Mouse (Mus musculus) C2C12 (cell line): ENCODE results near the gene Ssh3. TPM values are rescaled to one million over a fixed set of nuclear protein-coding genes. Genes with fewer than 3 reads are reported as not detected.
"Not testable (repeated sequence)": the region's sequence is repeated elsewhere in the genome, so short reads cannot be mapped to it uniquely, and the experiment has no call there.

ENCODE experiments used
- H3K27me3 ChIP-seq: one replicate; pipeline ENCODE4 v1.6.1; 2011; ENCODE audit not compliant: control insufficient read depth, insufficient read depth, insufficient read length
- H3K36me3 ChIP-seq: one replicate; pipeline ENCODE4 v1.6.1; 2011; ENCODE audit not compliant: control insufficient read depth, insufficient read depth
- H3K4me3 ChIP-seq: one replicate; pipeline ENCODE4 v1.5.1; 2011; ENCODE audit warnings: mild to moderate bottlenecking, control low read depth; ENCODE audit not compliant: poor library complexity, insufficient read depth, severe bottlenecking
- H3K79me2 ChIP-seq: one replicate; pipeline ENCODE4 v1.6.1; 2011; ENCODE audit not compliant: control insufficient read depth, insufficient read depth
- H3K79me3 ChIP-seq: one replicate; pipeline ENCODE4 v1.6.1; 2011; ENCODE audit warnings: low read depth, control low read depth
- H3ac ChIP-seq: one replicate; pipeline ENCODE3; 2011; ENCODE audit warnings: low read depth; ENCODE audit not compliant: control insufficient read depth, insufficient read length
- CEBPB ChIP-seq: IDR thresholded peaks from one replicate; pipeline ENCODE4 v1.6.1; 2011; ENCODE audit warnings: low read depth, mild to moderate bottlenecking, control low read depth, moderate library complexity
- CTCF ChIP-seq: IDR thresholded peaks from one replicate; pipeline ENCODE4 v1.5.1; 2011; ENCODE audit not compliant: control insufficient read depth, insufficient read depth, insufficient read length
- FOSL1 ChIP-seq: IDR thresholded peaks from one replicate; pipeline ENCODE4 v1.8.0; 2011; ENCODE audit warnings: mild to moderate bottlenecking, low read length; ENCODE audit not compliant: poor library complexity, insufficient read depth, severe bottlenecking
- MAX ChIP-seq: IDR thresholded peaks from one replicate; pipeline ENCODE4 v1.6.1; 2011; ENCODE audit warnings: mild to moderate bottlenecking, control low read depth
- MYOD1 ChIP-seq: IDR thresholded peaks from one replicate; pipeline ENCODE4 v1.6.1; 2011; ENCODE audit warnings: low read depth; ENCODE audit not compliant: control insufficient read depth, insufficient read length
- MYOG ChIP-seq: IDR thresholded peaks from one replicate; pipeline ENCODE4 v1.6.1; 2011; ENCODE audit not compliant: control insufficient read depth, insufficient read length; ENCODE audit errors: extremely low read depth
- USF1 ChIP-seq: IDR thresholded peaks from one replicate; pipeline ENCODE4 v1.6.1; 2011; ENCODE audit warnings: low read depth, mild to moderate bottlenecking, control low read depth, moderate library complexity
- polyA plus RNA-seq: library from polyadenylated mRNA; unstranded; fragments of >200 nt; fragmentation: generic; extraction: Trizol; gene quantifications from one replicate; pipeline ENCODE4 v1.2.1, GENCODE M21; 2012; ENCODE audit warnings: missing spikeins

The Ssh3 gene
- polyA plus RNA-seq, 1 experiment: 0.34 TPM

GRCm38 (mm10) chr19:4261038-4261698, 7.8 kb downstream of the Ssh3 start:
- no peaks in the 10 kb centered on the region for H3K79me2 ChIP-seq
- no peak overlapping the region for H3ac ChIP-seq
- no peak for TF ChIP-seq FOSL1
- no peak for TF ChIP-seq MYOD1
- no peak for TF ChIP-seq CEBPB
- no peaks in the 10 kb centered on the region for H3K79me3 ChIP-seq
- no peak overlapping the region for H3K4me3 ChIP-seq
- H3K36me3 ChIP-seq: no peaks in the 10 kb centered on the region
- H3K27me3 ChIP-seq: no peaks in the 10 kb centered on the region

- no peaks in the 10 kb centered on the region for H3K27me3 ChIP-seq
- H3K79me2 ChIP-seq: no peaks in the 10 kb centered on the region
- no peak for TF ChIP-seq CEBPB
- no peak for TF ChIP-seq CTCF
- TF ChIP-seq USF1: no peak
- TF ChIP-seq MYOD1: no peak
- TF ChIP-seq MYOG: no peak
- TF ChIP-seq FOSL1: no peak
- TF ChIP-seq MAX: no peak
- H3K79me3 ChIP-seq: no peaks in the 10 kb centered on the region
- no peaks in the 10 kb centered on the region for H3K36me3 ChIP-seq
- peak overlapping the region; percentile 34 for H3ac ChIP-seq
- H3K4me3 ChIP-seq: peak overlapping the region; percentile 71
Observed at GRCm38 (mm10) chr19:4257897-4258252, 11.1 kb downstream of the Ssh3 start.

- Histone ChIP-seq H3ac (peak overlapping the region; percentile 73), H3K79me2 (no peaks in the 10 kb centered on the region), H3K27me3 (no peaks in the 10 kb centered on the region), H3K79me3 (no peaks in the 10 kb centered on the region), H3K4me3 (peak overlapping the region; percentile 71), H3K36me3 (no peaks in the 10 kb centered on the region)
- peak; percentile 78 for TF ChIP-seq CTCF
- no peak for TF ChIP-seq MYOD1
Observed at GRCm38 (mm10) chr19:4257216-4257896, 11.6 kb downstream of the Ssh3 start.

GRCm38 (mm10) chr19:4255583-4256162, 13.3 kb downstream of the Ssh3 start:
- Histone ChIP-seq H3K36me3 (no peaks in the 10 kb centered on the region), H3K79me3 (no peaks in the 10 kb centered on the region), H3K27me3 (no peaks in the 10 kb centered on the region), H3K4me3 (no peak overlapping the region), H3ac (no peak overlapping the region), H3K79me2 (no peaks in the 10 kb centered on the region)
- TF ChIP-seq MAX: no peak
- no peak for TF ChIP-seq FOSL1
- no peak for TF ChIP-seq MYOG
- TF ChIP-seq CTCF: no peak
- TF ChIP-seq USF1: no peak
- no peak for TF ChIP-seq MYOD1
- no peak for TF ChIP-seq CEBPB

- Histone ChIP-seq H3K36me3 (no peaks in the 10 kb centered on the region), H3ac (no peak overlapping the region), H3K79me3 (no peaks in the 10 kb centered on the region), H3K27me3 (no peaks in the 10 kb centered on the region), H3K79me2 (no peaks in the 10 kb centered on the region), H3K4me3 (no peak overlapping the region)
- no peak for TF ChIP-seq CEBPB
- no peak for TF ChIP-seq MAX
- TF ChIP-seq FOSL1: no peak
- no peak for TF ChIP-seq CTCF
- no peak for TF ChIP-seq USF1
- TF ChIP-seq MYOD1: no peak
Observed at GRCm38 (mm10) chr19:4254230-4254629, 14.8 kb downstream of the Ssh3 start.

- not testable (repeated sequence) for H3ac ChIP-seq, H3K4me3 ChIP-seq, H3K79me2 ChIP-seq, H3K79me3 ChIP-seq, H3K27me3 ChIP-seq, H3K36me3 ChIP-seq
Observed at GRCm38 (mm10) chr19:4248683-4249082, 20.3 kb downstream of the Ssh3 start.
